Mouse (Mus musculus) liver, adult 2 months (tissue): ENCODE results near the gene Abcg5.

Experiments used
- CTCF ChIP-seq: fragments of 200-500 bp; IDR thresholded peaks from 2 replicates; pipeline ENCODE4 v1.5.1; 2011; ENCODE audit warnings: low read depth, low read length, control low read depth
- POLR2A ChIP-seq: fragments of 200-500 bp; IDR thresholded peaks from 2 replicates; pipeline ENCODE4 v1.6.1; 2011; ENCODE audit warnings: low read length, control low read depth; ENCODE audit not compliant: insufficient read depth; ENCODE audit errors: extremely low read depth

- TF ChIP-seq CTCF: no peak
- no peak for TF ChIP-seq POLR2A
These were observed 66.2 kb downstream of the Abcg5 start for GRCm38 (mm10) chr17:84616526-84617074.
